Mouse (Mus musculus) kidney, embryonic 16.5 days (tissue): ENCODE measurements at regions not wholly inside any gene's neighbourhood (a gene's known extent, or its start where the extent isn't known, plus 50 kb on each side); places are given as distances from the start of the nearest gene placed in this dataset.

Source experiments
- ATAC-seq: fragments of 200-750 bp; cut with Nextera tagmentation; 2 replicates; pipeline ENCODE4 v1.8.0; 2017; ENCODE audit warnings: moderate TSS enrichment; ENCODE audit not compliant: low FRiP score, low TSS enrichment
- H3K27ac ChIP-seq: fragments of 300-500 bp; sonication (generic); 2 replicates; pipeline ENCODE4 v1.5.1; 2014; ENCODE audit warnings: low read length
- H3K27me3 ChIP-seq: fragments of 300-500 bp; sonication (generic); 2 replicates; pipeline ENCODE4 v1.6.1; 2014; ENCODE audit warnings: low read length, control low read depth, mixed read lengths; ENCODE audit not compliant: insufficient read depth
- H3K36me3 ChIP-seq: fragments of 300-500 bp; sonication (generic); 2 replicates; pipeline ENCODE4 v1.6.1; 2014; ENCODE audit warnings: low read length, control low read depth, mixed read lengths; ENCODE audit not compliant: insufficient read depth
- H3K4me1 ChIP-seq: fragments of 300-500 bp; sonication (generic); 2 replicates; pipeline ENCODE4 v1.6.1; 2014; ENCODE audit warnings: low read length, control low read depth, mixed read lengths; ENCODE audit not compliant: insufficient read depth
- H3K4me2 ChIP-seq: fragments of 300-500 bp; sonication (generic); replicated peaks from 2 replicates; pipeline ENCODE4 v1.6.1; 2014; ENCODE audit warnings: low read depth, low read length
- H3K4me3 ChIP-seq: fragments of 300-500 bp; sonication (generic); 2 replicates; pipeline ENCODE4 v1.5.1; 2014; ENCODE audit warnings: mild to moderate bottlenecking, low read length
- H3K9ac ChIP-seq: fragments of 300-500 bp; sonication (generic); replicated peaks from 2 replicates; pipeline ENCODE4 v1.6.1; 2014; ENCODE audit warnings: low read length
- H3K9me3 ChIP-seq: fragments of 300-500 bp; sonication (generic); 2 replicates; pipeline ENCODE4 v1.6.1; 2016; ENCODE audit warnings: low read length, control low read depth
- WGBS: fragments of 180-500 bp; shearing (Covaris S2); extraction: QIAGEN DNeasy Blood & Tissue Kit; methylation state at CpG from one replicate; pipeline ENCODE4 v1.1.7; 2014; 5-methylcytosine and 5-hydroxymethylcytosine counted together

DNA sequence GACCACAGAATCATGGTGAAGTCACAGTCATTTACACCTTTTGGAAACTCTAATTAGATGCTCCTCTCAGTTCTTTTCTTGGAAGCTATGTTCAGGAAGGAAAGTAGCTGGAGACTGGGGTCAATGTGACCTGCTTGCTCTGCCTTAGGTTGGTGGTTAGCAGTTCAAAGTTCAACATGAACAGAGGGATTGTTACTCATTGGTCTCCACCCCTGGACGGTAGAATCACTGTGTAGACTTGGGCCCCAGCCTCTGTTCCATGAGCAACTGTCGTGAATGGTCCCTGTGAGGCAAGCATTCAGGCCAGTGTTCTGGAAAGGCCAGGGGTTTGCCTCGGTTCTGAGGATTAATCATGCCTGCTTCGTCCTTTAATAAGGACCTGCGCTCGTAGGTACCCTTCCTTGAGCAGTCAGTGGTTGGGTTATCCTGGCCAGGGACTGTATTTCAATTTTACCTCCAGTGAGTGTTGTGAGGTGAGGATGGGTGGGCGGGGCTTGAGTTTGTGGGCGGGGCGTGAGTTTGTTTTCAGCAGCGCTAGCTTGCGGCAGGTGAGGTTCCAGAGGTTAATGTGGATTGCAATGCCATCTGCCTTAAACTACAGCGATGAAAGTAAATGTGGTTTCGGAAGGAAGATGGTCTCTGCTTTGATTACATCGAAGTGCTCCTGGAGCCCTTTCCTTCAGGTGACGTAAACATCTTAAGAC is 152.6 kb upstream of the Pou3f3 start:
- H3K4me2 ChIP-seq = no peak overlapping the region
- H3K9me3 ChIP-seq = no peaks in the 10 kb centered on the region
- 48% methylated on average over 15 of the region's 15 CpGs for WGBS
- H3K4me1 ChIP-seq = peaks cover 23% of the 10 kb centered on the region
- no peak overlapping the region for H3K27ac ChIP-seq
- H3K4me3 ChIP-seq = no peak overlapping the region
- ATAC-seq = 0 out of 2 replicates have a peak, but pooled peaks have one; percentile 40
- no peak overlapping the region for H3K9ac ChIP-seq
- H3K27me3 ChIP-seq = no peaks in the 10 kb centered on the region
- H3K36me3 ChIP-seq = no peaks in the 10 kb centered on the region

DNA sequence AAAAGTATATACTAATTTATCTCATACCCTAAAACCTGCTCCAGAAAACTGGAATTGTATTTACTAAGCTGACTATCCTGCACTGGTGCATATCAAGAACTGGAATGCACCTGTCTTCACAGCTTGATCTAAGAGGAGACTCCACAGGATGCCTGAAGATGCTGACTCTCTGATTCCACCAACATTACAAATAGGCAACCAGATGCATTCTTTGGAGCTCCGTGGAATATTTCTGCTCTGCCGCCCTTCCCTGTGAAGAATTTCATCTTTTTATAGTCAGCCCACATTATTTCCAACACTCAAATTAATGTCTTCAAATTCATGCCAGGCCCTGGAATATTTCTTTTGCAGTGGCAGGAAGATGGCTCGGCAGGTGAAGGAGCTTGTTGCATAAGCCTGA is 148.7 kb upstream of the Pou3f3 start:
- Histone ChIP-seq H3K27me3 (no peaks in the 10 kb centered on the region), H3K9me3 (no peaks in the 10 kb centered on the region), H3K4me3 (no peak overlapping the region), H3K4me1 (no peaks in the 10 kb centered on the region), H3K9ac (no peak overlapping the region), H3K4me2 (no peak overlapping the region), H3K36me3 (no peaks in the 10 kb centered on the region), H3K27ac (no peak overlapping the region)
- 91% methylated on average over 3 of the region's 3 CpGs for WGBS
- ATAC-seq = no peak

- Histone ChIP-seq H3K4me1 (no peaks in the 10 kb centered on the region), H3K4me2 (no peak overlapping the region), H3K9ac (no peak overlapping the region), H3K27me3 (no peaks in the 10 kb centered on the region), H3K36me3 (no peaks in the 10 kb centered on the region), H3K27ac (no peak overlapping the region), H3K9me3 (no peaks in the 10 kb centered on the region), H3K4me3 (no peak overlapping the region)
- 87% methylated on average over 2 of the region's 2 CpGs for WGBS
- ATAC-seq = no peak
These were observed 138.3 kb upstream of the Pou3f3 start for GRCm38 (mm10) chr1:42557301-42557700.

GRCm38 (mm10) chr1:42567640-42568039 is 127.9 kb upstream of the Pou3f3 start:
- Histone ChIP-seq H3K27me3 (no peaks in the 10 kb centered on the region), H3K4me2 (no peak overlapping the region), H3K9ac (no peak overlapping the region), H3K9me3 (no peaks in the 10 kb centered on the region), H3K4me1 (no peaks in the 10 kb centered on the region), H3K27ac (no peak overlapping the region), H3K4me3 (no peak overlapping the region), H3K36me3 (no peaks in the 10 kb centered on the region)
- 78% methylated on average over 6 of the region's 6 CpGs for WGBS
- 0 out of 2 replicates have a peak, but pooled peaks have one; percentile 51 for ATAC-seq

DNA sequence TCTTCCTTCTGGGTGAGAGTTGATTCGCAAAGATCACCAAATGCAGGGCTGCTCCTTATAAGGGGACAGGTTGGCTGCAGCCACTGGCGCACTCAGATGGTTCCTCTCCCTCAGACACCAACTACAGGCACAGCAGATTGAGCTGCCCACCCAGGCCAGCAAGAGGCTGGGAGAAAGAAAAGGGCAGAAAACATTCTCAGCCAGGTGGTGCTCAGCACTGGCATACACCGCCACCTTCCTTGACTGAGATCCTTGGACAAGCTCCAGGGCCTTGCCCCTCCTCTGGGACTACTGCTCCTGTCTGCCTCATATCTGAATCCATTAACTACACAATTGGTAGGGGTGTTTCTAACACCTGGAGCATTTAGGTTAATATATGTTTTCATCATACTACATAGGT is 110.4 kb upstream of the Pou3f3 start:
- Histone ChIP-seq H3K36me3 (no peaks in the 10 kb centered on the region), H3K4me2 (no peak overlapping the region), H3K4me3 (no peak overlapping the region), H3K9me3 (no peaks in the 10 kb centered on the region), H3K27me3 (no peaks in the 10 kb centered on the region), H3K27ac (no peak overlapping the region), H3K4me1 (no peaks in the 10 kb centered on the region), H3K9ac (no peak overlapping the region)
- WGBS = 97% methylated on average over 3 of the region's 3 CpGs
- no peak for ATAC-seq

DNA sequence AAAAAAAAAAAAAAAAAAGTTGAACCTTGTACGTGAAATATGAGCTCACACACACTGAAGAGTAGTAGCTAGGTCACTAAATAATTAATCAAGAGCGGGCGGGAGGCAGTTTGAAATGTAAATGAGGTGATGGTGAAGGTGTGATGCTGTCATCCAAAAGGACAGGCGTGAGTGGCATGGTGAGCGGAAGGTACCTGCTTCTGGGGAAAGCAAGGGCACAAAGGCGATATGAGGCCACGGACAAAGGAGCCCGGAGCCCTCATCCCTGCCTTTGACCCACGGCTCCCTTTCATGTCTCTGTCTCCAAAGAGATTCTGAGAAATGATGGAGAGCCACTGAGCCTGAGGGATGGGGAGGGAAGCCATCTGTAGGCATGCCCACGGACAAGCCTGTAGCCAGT is 107.1 kb upstream of the Pou3f3 start:
- Histone ChIP-seq H3K4me2 (no peak overlapping the region), H3K36me3 (no peaks in the 10 kb centered on the region), H3K4me1 (no peaks in the 10 kb centered on the region), H3K9ac (no peak overlapping the region), H3K9me3 (no peaks in the 10 kb centered on the region), H3K27ac (no peak overlapping the region), H3K4me3 (no peak overlapping the region), H3K27me3 (no peaks in the 10 kb centered on the region)
- no peak for ATAC-seq
- WGBS = 25% methylated on average over 10 of the region's 10 CpGs

- no peaks in the 10 kb centered on the region for H3K4me1 ChIP-seq
- no peak overlapping the region for H3K9ac ChIP-seq
- no peak overlapping the region for H3K4me2 ChIP-seq
- H3K36me3 ChIP-seq = no peaks in the 10 kb centered on the region
- H3K27me3 ChIP-seq = no peaks in the 10 kb centered on the region
- peak; percentile 61; the same call in 1 of the 2 replicates for ATAC-seq
- WGBS = 49% methylated on average over 7 of the region's 7 CpGs
- H3K4me3 ChIP-seq = no peak overlapping the region
- H3K27ac ChIP-seq = no peak overlapping the region
- no peaks in the 10 kb centered on the region for H3K9me3 ChIP-seq
These were observed 106.1 kb upstream of the Pou3f3 start for GRCm38 (mm10) chr1:42589442-42589841.

- Histone ChIP-seq H3K4me2 (no peak overlapping the region), H3K9ac (no peak overlapping the region), H3K9me3 (no peaks in the 10 kb centered on the region), H3K4me3 (no peak overlapping the region), H3K27ac (no peak overlapping the region), H3K36me3 (no peaks in the 10 kb centered on the region), H3K4me1 (no peaks in the 10 kb centered on the region), H3K27me3 (no peaks in the 10 kb centered on the region)
- no peak for ATAC-seq
- WGBS = 78% methylated on average over 1 of the region's 1 CpGs
These were observed 103.7 kb upstream of the Pou3f3 start for GRCm38 (mm10) chr1:42591855-42592254.

DNA sequence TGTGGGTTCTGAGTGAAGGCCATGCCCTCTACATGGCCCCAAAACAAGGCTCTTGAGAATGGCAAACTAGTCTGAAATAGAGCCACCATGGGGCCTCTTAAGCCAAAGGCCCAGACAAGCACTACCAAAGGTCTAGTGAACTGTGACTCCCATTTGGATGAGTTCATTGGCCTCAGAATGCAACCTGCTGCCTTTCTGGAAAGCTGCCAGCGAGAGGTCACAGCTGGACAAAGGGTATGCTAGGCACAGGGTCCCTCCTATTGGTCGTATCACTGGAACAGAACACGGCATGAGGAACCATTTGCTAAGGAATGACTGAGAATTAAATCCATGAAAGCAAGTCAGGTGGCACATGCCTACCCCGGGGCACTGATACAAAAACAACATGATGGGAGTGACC is 98.5 kb upstream of the Pou3f3 start:
- ATAC-seq = no peak
- no peak overlapping the region for H3K9ac ChIP-seq
- no peak overlapping the region for H3K4me2 ChIP-seq
- WGBS = 81% methylated on average over 4 of the region's 4 CpGs
- H3K27me3 ChIP-seq = no peaks in the 10 kb centered on the region
- no peak overlapping the region for H3K4me3 ChIP-seq
- no peak overlapping the region for H3K27ac ChIP-seq
- no peaks in the 10 kb centered on the region for H3K9me3 ChIP-seq
- no peaks in the 10 kb centered on the region for H3K4me1 ChIP-seq
- H3K36me3 ChIP-seq = no peaks in the 10 kb centered on the region

DNA sequence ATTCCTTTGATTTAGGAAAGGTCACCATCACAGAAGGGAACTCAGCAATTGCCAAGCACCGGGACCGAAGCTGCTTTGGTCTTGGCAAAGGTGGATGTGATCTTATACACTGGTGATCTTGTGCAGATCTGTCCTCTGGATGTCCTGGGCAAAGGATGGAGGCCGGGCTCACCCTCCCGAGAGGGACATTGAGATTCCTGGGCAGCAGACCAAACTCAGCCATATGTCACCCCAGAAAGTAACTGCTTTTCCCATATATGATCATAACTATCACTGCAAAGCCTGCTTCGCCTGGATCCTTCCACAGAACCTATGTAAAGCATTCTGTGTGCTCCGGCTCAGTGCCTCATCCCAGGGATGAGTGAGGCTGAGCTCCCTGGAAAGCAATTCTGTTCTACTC is 96.3 kb upstream of the Pou3f3 start:
- H3K27me3 ChIP-seq = no peaks in the 10 kb centered on the region
- no peak for ATAC-seq
- no peaks in the 10 kb centered on the region for H3K9me3 ChIP-seq
- H3K27ac ChIP-seq = no peak overlapping the region
- no peak overlapping the region for H3K4me3 ChIP-seq
- H3K4me1 ChIP-seq = no peaks in the 10 kb centered on the region
- 85% methylated on average over 6 of the region's 6 CpGs for WGBS
- H3K9ac ChIP-seq = no peak overlapping the region
- H3K4me2 ChIP-seq = no peak overlapping the region
- H3K36me3 ChIP-seq = no peaks in the 10 kb centered on the region
